Mouse (Mus musculus) limb, embryonic 15.5 days (tissue): Measurements from ENCODE around the gene 9930111J21Rik1. TPM values are rescaled to one million over a fixed set of nuclear protein-coding genes. Genes with fewer than 3 reads are reported as not detected.
"Not testable (repeated sequence)": the region's sequence is repeated elsewhere in the genome, so short reads cannot be mapped to it uniquely, and the experiment has no call there.

ENCODE experiments used
- ATAC-seq: fragments of 200-750 bp; cut with Nextera tagmentation; 2 replicates; pipeline ENCODE4 v1.8.0; 2017; ENCODE audit warnings: low read depth, moderate TSS enrichment; ENCODE audit not compliant: insufficient number of reproducible peaks, low FRiP score, low TSS enrichment
- H3K27ac ChIP-seq: fragments of 300-500 bp; sonication (generic); 2 replicates; pipeline ENCODE4 v1.5.1; 2015; ENCODE audit warnings: moderate library complexity, mild to moderate bottlenecking, inconsistent platforms
- H3K27me3 ChIP-seq: fragments of 300-500 bp; sonication (generic); 2 replicates; pipeline ENCODE4 v1.6.1; 2015; ENCODE audit warnings: inconsistent platforms
- H3K36me3 ChIP-seq: fragments of 300-500 bp; sonication (generic); 2 replicates; pipeline ENCODE4 v1.6.1; 2015; ENCODE audit warnings: inconsistent platforms
- H3K4me1 ChIP-seq: fragments of 300-500 bp; sonication (generic); 2 replicates; pipeline ENCODE4 v1.6.1; 2015; ENCODE audit warnings: inconsistent platforms
- H3K4me2 ChIP-seq: fragments of 300-500 bp; sonication (generic); 2 replicates; pipeline ENCODE4 v1.6.1; 2015; ENCODE audit warnings: mild to moderate bottlenecking, inconsistent platforms
- H3K4me3 ChIP-seq: fragments of 300-500 bp; sonication (generic); 2 replicates; pipeline ENCODE4 v1.5.1; 2015; ENCODE audit warnings: mild to moderate bottlenecking, inconsistent platforms
- H3K9ac ChIP-seq: fragments of 300-500 bp; sonication (generic); 2 replicates; pipeline ENCODE4 v1.6.1; 2015; ENCODE audit warnings: inconsistent platforms
- H3K9me3 ChIP-seq: fragments of 300-500 bp; sonication (generic); 2 replicates; pipeline ENCODE4 v1.6.1; 2016; ENCODE audit warnings: inconsistent platforms
- WGBS: fragments of 180-500 bp; shearing (Covaris S2); methylation state at CpG from one replicate; pipeline ENCODE4 v1.1.7; 2015; 5-methylcytosine and 5-hydroxymethylcytosine counted together
- polyA plus RNA-seq: library from polyadenylated mRNA; unstranded; fragments of >200 nt; fragmentation: Nextera tagmentation; extraction: Ambion mirVana; gene quantifications from 2 replicates; pipeline ENCODE4 v1.2.1, GENCODE M21; 2015

Gene 9930111J21Rik1
- polyA plus RNA-seq, result 0.64 and 0.66 TPM in 2 replicates

DNA sequence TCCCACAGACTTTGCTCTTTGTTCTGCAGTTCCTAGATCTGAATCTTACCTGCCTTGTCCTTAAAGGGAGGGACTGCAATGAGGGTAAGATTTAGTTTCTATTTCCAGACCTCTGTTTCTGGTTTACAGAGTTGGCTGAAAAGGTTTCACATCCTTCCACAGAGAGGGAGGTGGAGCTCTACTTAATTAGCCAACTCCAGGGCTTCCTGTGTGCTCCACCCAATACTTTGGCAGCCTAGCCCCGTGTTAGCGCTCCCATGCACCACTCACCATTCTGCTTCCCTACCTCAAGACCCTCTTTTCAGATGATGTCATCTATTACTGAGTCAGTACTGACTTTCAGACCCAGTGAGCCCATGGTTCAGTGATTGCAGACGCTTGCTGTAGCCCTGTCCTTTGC, at the start of gene 9930111J21Rik1:
9930111J21Rik1 (minus strand) TSS at position 148 of the 400 bp plus-strand sequence.
- H3K27ac ChIP-seq, H3K36me3 ChIP-seq, H3K4me1 ChIP-seq, H3K27me3 ChIP-seq, H3K9ac ChIP-seq, H3K9me3 ChIP-seq, H3K4me2 ChIP-seq, ATAC-seq, H3K4me3 ChIP-seq: not testable (repeated sequence)
- WGBS, result no CpG with 5 or more reads among the region's 3 CpGs

- H3K4me1 ChIP-seq, H3K27ac ChIP-seq, H3K4me3 ChIP-seq, H3K4me2 ChIP-seq, H3K9ac ChIP-seq, H3K27me3 ChIP-seq, H3K9me3 ChIP-seq, H3K36me3 ChIP-seq, ATAC-seq: not testable (repeated sequence)
Observed at GRCm38 (mm10) chr11:49012074-49012473, 32.9 kb upstream of the 9930111J21Rik1 start.

GRCm38 (mm10) chr11:49006785-49007184, 27.6 kb upstream of the 9930111J21Rik1 start:
- not testable (repeated sequence) for H3K27me3 ChIP-seq, H3K4me2 ChIP-seq, H3K4me1 ChIP-seq, ATAC-seq, H3K9ac ChIP-seq, H3K4me3 ChIP-seq, H3K36me3 ChIP-seq, H3K9me3 ChIP-seq, H3K27ac ChIP-seq
- WGBS, result 43% methylated on average over 1 of the region's 1 CpGs

DNA sequence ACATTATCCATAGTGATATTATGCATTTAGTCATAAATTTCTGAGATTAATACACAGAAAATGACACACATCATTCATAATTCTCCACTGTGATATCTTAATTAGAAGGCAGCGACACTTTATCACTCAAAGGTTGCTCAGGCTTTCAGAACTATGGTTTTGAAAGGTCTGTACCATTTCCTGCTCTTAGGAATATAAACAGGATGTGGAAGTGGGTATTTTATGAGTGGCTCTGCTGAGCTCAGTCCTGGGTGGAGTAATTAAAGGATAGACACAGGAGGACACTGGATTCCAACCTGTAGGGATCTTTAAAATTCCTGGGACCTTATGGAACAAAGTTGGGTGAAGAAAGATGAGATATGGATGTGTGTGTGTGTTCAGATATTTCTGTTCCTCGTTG, 27.1 kb upstream of the 9930111J21Rik1 start:
- not testable (repeated sequence) for H3K27me3 ChIP-seq, H3K4me1 ChIP-seq, H3K36me3 ChIP-seq, H3K9me3 ChIP-seq, H3K9ac ChIP-seq, H3K27ac ChIP-seq, H3K4me2 ChIP-seq, ATAC-seq, H3K4me3 ChIP-seq
- 68% methylated on average over 2 of the region's 2 CpGs for WGBS

GRCm38 (mm10) chr11:49000411-49000810, 21.2 kb upstream of the 9930111J21Rik1 start:
- 63% methylated on average over 1 of the region's 1 CpGs for WGBS
- H3K27ac ChIP-seq, H3K9me3 ChIP-seq, H3K4me3 ChIP-seq, H3K9ac ChIP-seq, ATAC-seq, H3K4me2 ChIP-seq, H3K4me1 ChIP-seq, H3K27me3 ChIP-seq, H3K36me3 ChIP-seq: not testable (repeated sequence)

DNA sequence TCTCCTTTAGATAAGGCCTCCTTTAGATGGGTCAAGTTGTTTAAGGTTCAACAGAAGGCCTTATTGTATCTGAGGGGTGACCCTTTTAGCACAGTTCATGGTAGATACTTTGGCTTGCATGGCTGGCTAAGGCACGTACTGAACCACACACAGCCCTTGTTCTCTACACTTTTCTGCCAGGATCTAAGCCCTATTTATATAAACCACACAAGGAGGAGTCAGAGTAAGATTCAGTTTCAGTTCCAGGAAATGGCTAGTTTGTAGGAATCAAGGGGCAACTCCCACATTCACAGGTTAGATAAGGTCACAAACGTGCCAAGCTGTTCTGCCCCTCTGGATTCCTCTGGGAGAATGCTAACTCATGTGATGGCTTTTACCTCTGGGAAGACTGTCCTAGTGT, 14.8 kb upstream of the 9930111J21Rik1 start, which contains the start of gene Tgtp1:
Tgtp1 (minus strand) TSS at position 155 of the 400 bp plus-strand sequence.
- H3K9ac ChIP-seq, H3K36me3 ChIP-seq, H3K4me2 ChIP-seq, H3K9me3 ChIP-seq, ATAC-seq, H3K4me1 ChIP-seq, H3K27me3 ChIP-seq, H3K27ac ChIP-seq, H3K4me3 ChIP-seq: not testable (repeated sequence)
- 55% methylated on average over 2 of the region's 2 CpGs for WGBS

GRCm38 (mm10) chr11:48993296-48993695, 14.1 kb upstream of the 9930111J21Rik1 start:
- not testable (repeated sequence) for H3K9me3 ChIP-seq, H3K4me3 ChIP-seq, H3K4me1 ChIP-seq, H3K9ac ChIP-seq, H3K27me3 ChIP-seq, H3K27ac ChIP-seq, H3K4me2 ChIP-seq, H3K36me3 ChIP-seq, ATAC-seq
- whole genome bisulfite sequencing, result 23% methylated on average over 10 of the region's 10 CpGs

DNA sequence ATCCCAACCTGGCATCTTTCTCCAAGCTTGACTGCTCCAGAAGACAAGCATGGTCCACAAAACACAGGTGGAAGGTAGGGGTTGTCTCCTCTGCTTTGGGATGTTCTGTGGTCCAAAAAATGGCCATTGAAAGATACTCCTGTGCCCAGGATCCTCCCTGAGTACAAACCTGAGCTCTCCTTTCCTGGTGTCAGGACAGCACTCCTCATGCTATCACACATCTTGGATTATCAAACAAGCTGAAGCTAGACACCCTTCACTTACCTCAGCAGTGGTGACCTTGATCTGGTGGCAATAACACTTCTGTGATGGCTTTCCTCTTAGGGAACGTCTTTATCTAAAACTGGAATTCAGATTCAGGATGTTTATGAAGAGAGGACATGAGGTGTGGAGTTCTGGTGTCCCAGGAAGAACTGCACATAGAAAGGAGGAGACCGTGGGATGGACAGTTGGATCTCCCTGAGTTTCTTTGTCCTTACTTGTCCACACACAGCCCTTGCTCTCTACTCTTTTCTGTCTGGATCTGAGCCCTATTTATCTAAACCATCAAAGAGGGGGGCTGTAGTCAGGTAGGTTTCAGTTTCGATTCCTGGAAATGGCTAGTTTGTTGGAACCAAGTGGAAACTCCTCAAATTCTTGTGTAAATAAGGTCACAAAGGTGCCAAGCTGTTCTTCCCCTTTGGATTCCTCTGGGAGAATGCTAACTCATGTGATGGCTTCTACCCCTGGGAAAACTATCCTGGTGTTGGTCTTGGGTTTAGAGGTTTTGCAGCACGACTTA, 12.7 kb upstream of the 9930111J21Rik1 start, which contains the start of gene Gm12185:
Gm12185 (minus strand) TSS at position 487 of the 781 bp plus-strand sequence.
- 61% methylated on average over 4 of the region's 4 CpGs for WGBS
- not testable (repeated sequence) for H3K4me1 ChIP-seq, H3K27me3 ChIP-seq, ATAC-seq, H3K27ac ChIP-seq, H3K4me3 ChIP-seq, H3K9ac ChIP-seq, H3K36me3 ChIP-seq, H3K4me2 ChIP-seq, H3K9me3 ChIP-seq

DNA sequence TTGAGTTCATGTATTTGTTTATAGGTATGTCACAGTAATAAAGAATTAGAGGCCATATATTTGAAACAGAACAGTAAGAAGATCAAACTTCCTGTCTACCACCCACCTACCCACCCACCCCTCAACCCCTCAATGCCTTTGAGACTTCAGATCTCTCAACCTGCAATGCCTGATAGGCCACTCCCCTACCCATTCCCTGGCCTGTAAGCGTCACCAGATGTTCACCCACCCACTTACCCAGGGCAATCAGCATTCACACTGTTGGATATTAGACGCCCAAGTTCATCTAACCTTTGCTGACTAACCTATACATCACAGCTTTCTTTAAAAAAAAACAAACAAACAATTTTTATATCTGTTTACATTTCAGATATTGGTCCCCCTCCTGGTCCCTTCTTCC, 10.8 kb upstream of the 9930111J21Rik1 start:
- not testable (repeated sequence) for ATAC-seq, H3K4me2 ChIP-seq, H3K4me1 ChIP-seq, H3K36me3 ChIP-seq, H3K9me3 ChIP-seq, H3K9ac ChIP-seq, H3K4me3 ChIP-seq, H3K27me3 ChIP-seq, H3K27ac ChIP-seq
- WGBS, result 64% methylated on average over 2 of the region's 2 CpGs

- 79% methylated on average over 2 of the region's 3 CpGs for WGBS
- not testable (repeated sequence) for H3K9ac ChIP-seq, H3K4me2 ChIP-seq, H3K27me3 ChIP-seq, H3K36me3 ChIP-seq, H3K27ac ChIP-seq, H3K4me1 ChIP-seq, H3K4me3 ChIP-seq, H3K9me3 ChIP-seq, ATAC-seq
Observed at GRCm38 (mm10) chr11:48988219-48988618, 9.0 kb upstream of the 9930111J21Rik1 start.

- not testable (repeated sequence) for H3K27ac ChIP-seq, ATAC-seq, H3K4me2 ChIP-seq, H3K27me3 ChIP-seq, H3K4me3 ChIP-seq, H3K9me3 ChIP-seq, H3K36me3 ChIP-seq, H3K9ac ChIP-seq, H3K4me1 ChIP-seq
- WGBS, result no CpG with 5 or more reads among the region's 3 CpGs
Observed at GRCm38 (mm10) chr11:48982848-48983247, 3.6 kb upstream of the 9930111J21Rik1 start.

DNA sequence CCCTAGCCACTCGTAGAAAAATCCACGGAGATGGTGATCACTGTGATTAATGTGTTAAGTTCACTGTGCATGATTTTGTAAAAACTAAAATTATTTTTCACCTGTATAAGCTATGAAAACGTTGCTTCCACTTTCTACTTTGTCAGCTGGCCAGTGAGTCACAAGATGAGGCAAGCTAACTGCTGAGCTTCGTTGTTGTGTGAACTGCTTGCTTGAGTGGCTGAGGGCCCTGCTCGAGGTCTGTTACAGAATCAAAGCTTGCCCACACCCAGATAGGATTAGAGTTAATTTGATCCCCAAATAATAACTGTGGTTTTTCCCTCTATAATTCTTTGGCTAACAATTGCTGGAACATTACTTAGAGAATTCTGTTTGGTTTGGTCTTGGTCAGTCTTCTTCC, 854 bp upstream of the 9930111J21Rik1 start:
- H3K9ac ChIP-seq, H3K4me2 ChIP-seq, H3K9me3 ChIP-seq, ATAC-seq, H3K27me3 ChIP-seq, H3K27ac ChIP-seq, H3K36me3 ChIP-seq, H3K4me3 ChIP-seq, H3K4me1 ChIP-seq: not testable (repeated sequence)
- WGBS, result no CpG with 5 or more reads among the region's 5 CpGs
